Mouse (Mus musculus) cortical plate, adult 2 months (tissue): ENCODE data around the gene Tmem132d.

Experiments
- CTCF ChIP-seq: fragments of 200-500 bp; IDR thresholded peaks from 2 replicates; pipeline ENCODE4 v1.5.1; 2011; ENCODE audit warnings: mild to moderate bottlenecking, control low read depth, low read length; ENCODE audit not compliant: insufficient read depth; ENCODE audit errors: extremely low read depth
- POLR2A ChIP-seq: fragments of 200-500 bp; IDR thresholded peaks from 2 replicates; pipeline ENCODE4 v1.6.1; 2011; ENCODE audit warnings: mild to moderate bottlenecking, low read length, control low read depth; ENCODE audit not compliant: insufficient read depth; ENCODE audit errors: extremely low read depth

DNA sequence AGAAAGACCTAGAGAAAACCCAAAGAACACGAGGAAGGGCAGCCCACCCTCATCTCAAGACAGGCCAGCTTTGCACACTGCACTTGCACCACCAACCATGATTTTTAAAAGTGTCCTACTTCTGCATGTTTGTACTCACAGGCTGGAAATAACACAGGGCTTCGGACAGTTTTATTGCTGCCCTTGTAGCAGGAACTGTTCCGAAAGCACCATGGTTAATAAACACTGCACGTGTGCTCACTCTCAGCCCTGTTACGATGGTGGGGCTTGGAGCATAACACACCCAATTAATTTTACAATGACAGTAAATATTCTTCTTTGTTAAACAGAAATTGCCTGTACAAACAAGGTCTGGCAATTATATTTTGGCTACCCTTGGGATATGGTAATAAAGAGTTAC is 357.4 kb downstream of the Tmem132d start:
- TF ChIP-seq CTCF (no peak), POLR2A (no peak)
